Mouse (Mus musculus) hindbrain, embryonic 14.5 days (tissue): ENCODE measurements at regions not wholly inside any gene's neighbourhood (a gene's known extent, or its start where the extent isn't known, plus 50 kb on each side); places are given as distances from the start of the nearest gene placed in this dataset.

Experiments
- ATAC-seq: fragments of 200-750 bp; cut with Nextera tagmentation; 2 replicates; pipeline ENCODE4 v1.8.0; 2017; ENCODE audit warnings: moderate number of reproducible peaks, mild to moderate bottlenecking, moderate TSS enrichment, moderate library complexity; ENCODE audit not compliant: low FRiP score
- DNase-seq: peaks from one replicate; pipeline ENCODE4 v3.0.0-alpha.2; 2015; ENCODE audit warnings: low spot score
- H3K27ac ChIP-seq: fragments of 300-500 bp; sonication (generic); 2 replicates; pipeline ENCODE4 v1.5.1; 2014; ENCODE audit warnings: mild to moderate bottlenecking, moderate library complexity
- H3K27me3 ChIP-seq: fragments of 300-500 bp; sonication (generic); 2 replicates; pipeline ENCODE4 v1.6.1; 2014; ENCODE audit warnings: mild to moderate bottlenecking, low read length, mixed read lengths; ENCODE audit not compliant: control insufficient read depth, insufficient read depth
- H3K36me3 ChIP-seq: fragments of 300-500 bp; sonication (generic); replicated peaks from 2 replicates; pipeline ENCODE4 v1.6.1; 2014; ENCODE audit not compliant: control insufficient read depth, insufficient read depth
- H3K4me1 ChIP-seq: fragments of 300-500 bp; sonication (generic); replicated peaks from 2 replicates; pipeline ENCODE4 v1.6.1; 2014; ENCODE audit warnings: antibody characterized with exemption, low read length, mixed read lengths; ENCODE audit not compliant: control insufficient read depth, insufficient read depth
- H3K4me2 ChIP-seq: fragments of 300-500 bp; sonication (generic); replicated peaks from 2 replicates; pipeline ENCODE4 v1.6.1; 2014; ENCODE audit warnings: mild to moderate bottlenecking, moderate library complexity
- H3K4me3 ChIP-seq: fragments of 300-500 bp; sonication (generic); replicated peaks from 2 replicates; pipeline ENCODE4 v1.5.1; 2014; ENCODE audit warnings: mild to moderate bottlenecking, low read length
- H3K9ac ChIP-seq: fragments of 300-500 bp; sonication (generic); 2 replicates; pipeline ENCODE4 v1.6.1; 2014
- H3K9me3 ChIP-seq: fragments of 300-500 bp; sonication (generic); 2 replicates; pipeline ENCODE4 v1.6.1; 2016; ENCODE audit warnings: low read length; ENCODE audit not compliant: control insufficient read depth
- WGBS: fragments of 180-500 bp; shearing (Covaris S2); extraction: QIAGEN DNeasy Blood & Tissue Kit; methylation state at CpG from one replicate; pipeline ENCODE4 v1.1.7; 2014; 5-methylcytosine and 5-hydroxymethylcytosine counted together

DNA sequence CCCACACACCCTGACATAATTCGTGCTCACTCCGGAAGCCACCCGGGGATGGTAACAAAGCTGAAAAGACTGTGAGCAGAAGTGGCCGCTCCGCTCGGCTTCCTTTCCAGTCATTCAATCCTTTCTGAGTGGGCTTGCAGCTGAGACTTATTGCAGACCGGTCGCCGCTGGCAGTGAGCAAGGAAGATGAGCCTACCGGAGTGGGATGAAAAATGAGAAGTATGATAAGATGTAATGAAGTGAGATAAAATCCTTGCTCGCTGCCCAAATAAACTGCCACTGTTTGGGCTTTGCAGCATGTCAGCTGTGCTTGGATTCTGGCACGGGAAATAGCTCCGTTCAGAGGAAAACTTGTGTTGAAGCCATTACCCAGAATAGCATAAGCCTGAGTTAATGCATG is 82.7 kb upstream of the Lingo2 start:
- H3K27ac ChIP-seq, result no peak overlapping the region
- DNase-seq (peak; percentile 52), ATAC-seq (no peak; the same call in 1 of the 2 replicates)
- H3K4me1 ChIP-seq, result no peaks in the 10 kb centered on the region
- H3K36me3 ChIP-seq, result no peaks in the 10 kb centered on the region
- no peaks in the 10 kb centered on the region for H3K27me3 ChIP-seq
- 50% methylated on average over 13 of the region's 13 CpGs for WGBS
- H3K4me2 ChIP-seq, result peak overlapping the region; percentile 10
- no peak overlapping the region for H3K4me3 ChIP-seq
- no peaks in the 10 kb centered on the region for H3K9me3 ChIP-seq
- no peak overlapping the region for H3K9ac ChIP-seq
